Mouse (Mus musculus) neural tube, embryonic 14.5 days (tissue): ENCODE data around the gene Aldh16a1. TPM values are rescaled to one million over a fixed set of nuclear protein-coding genes. Genes with fewer than 3 reads are reported as not detected.
A peak's percentile ranks its signal among the peaks of the same experiment; 100 is the strongest.

Source experiments
- ATAC-seq: fragments of 200-750 bp; cut with Nextera tagmentation; 2 replicates; pipeline ENCODE4 v1.8.0; 2017; ENCODE audit warnings: low read depth, mild to moderate bottlenecking, moderate TSS enrichment, moderate library complexity
- H3K27ac ChIP-seq: fragments of 300-500 bp; sonication (generic); 2 replicates; pipeline ENCODE4 v1.5.1; 2014; ENCODE audit warnings: low read depth, mild to moderate bottlenecking, control low read depth, low read length, moderate library complexity, mixed read lengths
- H3K27me3 ChIP-seq: fragments of 300-500 bp; sonication (generic); 2 replicates; pipeline ENCODE4 v1.6.1; 2014; ENCODE audit warnings: low read length; ENCODE audit not compliant: control insufficient read depth, insufficient read depth
- H3K36me3 ChIP-seq: fragments of 300-500 bp; sonication (generic); 2 replicates; pipeline ENCODE4 v1.6.1; 2014; ENCODE audit warnings: low read length, mixed read lengths; ENCODE audit not compliant: control insufficient read depth, insufficient read depth
- H3K4me1 ChIP-seq: fragments of 300-500 bp; sonication (generic); 2 replicates; pipeline ENCODE4 v1.6.1; 2014; ENCODE audit warnings: low read length; ENCODE audit not compliant: control insufficient read depth, insufficient read depth
- H3K4me2 ChIP-seq: fragments of 300-500 bp; sonication (generic); 2 replicates; pipeline ENCODE4 v1.6.1; 2014; ENCODE audit warnings: mild to moderate bottlenecking, low read depth, low read length, control low read depth
- H3K4me3 ChIP-seq: fragments of 300-500 bp; sonication (generic); 2 replicates; pipeline ENCODE4 v1.5.1; 2014; ENCODE audit warnings: low read depth, low read length, control low read depth, mixed read lengths
- H3K9ac ChIP-seq: fragments of 300-500 bp; sonication (generic); replicated peaks from 2 replicates; pipeline ENCODE4 v1.6.1; 2014; ENCODE audit warnings: low read depth, mild to moderate bottlenecking, control low read depth, low read length, mixed read lengths
- H3K9me3 ChIP-seq: fragments of 300-500 bp; sonication (generic); 2 replicates; pipeline ENCODE4 v1.6.1; 2016; ENCODE audit warnings: low read length; ENCODE audit not compliant: control insufficient read depth
- WGBS: fragments of 180-500 bp; shearing (Covaris S2); extraction: QIAGEN DNeasy Blood & Tissue Kit; methylation state at CpG from one replicate; pipeline ENCODE4 v1.1.7; 2014; 5-methylcytosine and 5-hydroxymethylcytosine counted together
- polyA plus RNA-seq: library from polyadenylated mRNA; unstranded; fragments of >200 nt; fragmentation: Nextera tagmentation; extraction: Ambion mirVana; gene quantifications from 2 replicates; pipeline ENCODE4 v1.2.1, GENCODE M21; 2014

Aldh16a1 gene
- polyA plus RNA-seq, 1 experiment from 2014 or later: 16.9 TPM

DNA sequence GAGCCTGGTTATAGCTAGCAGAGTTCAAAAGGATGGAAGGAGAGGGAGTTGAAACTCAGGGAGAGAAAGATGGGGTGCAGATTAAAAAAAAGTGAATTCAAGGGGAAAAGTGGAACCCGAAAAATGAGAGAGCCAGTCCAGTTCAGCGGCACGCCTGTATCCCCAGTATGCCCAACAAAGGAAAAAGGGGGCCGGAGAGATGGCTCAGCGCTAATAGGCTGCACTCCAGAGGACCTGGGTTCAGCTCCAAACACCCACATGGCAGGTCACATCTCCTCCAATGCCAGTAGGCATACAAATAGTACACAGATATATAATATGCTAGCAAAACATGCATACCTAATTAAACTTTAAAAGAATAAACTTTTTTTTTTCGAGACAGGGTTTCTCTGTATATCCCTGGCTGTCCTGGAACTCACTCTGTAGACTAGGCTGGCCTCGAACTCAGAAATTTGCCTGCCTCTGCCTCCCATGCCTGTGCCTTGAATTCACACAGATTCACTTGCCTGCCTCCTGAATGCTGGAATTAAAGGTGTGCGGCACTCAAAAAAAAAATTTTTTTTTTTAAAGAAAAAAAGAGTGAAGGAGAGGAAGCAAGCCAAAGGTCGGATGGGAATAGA lies 8.7 kb upstream of the Aldh16a1 start:
- H3K9ac ChIP-seq: no peak overlapping the region
- no peaks in the 10 kb centered on the region for H3K9me3 ChIP-seq
- ATAC-seq: no peak
- H3K4me2 ChIP-seq: no peak overlapping the region
- no peak overlapping the region for H3K27ac ChIP-seq
- 0 out of 2 replicates have a peak, but pooled peaks cover 14% of the 10 kb centered on the region for H3K36me3 ChIP-seq
- no peaks in the 10 kb centered on the region for H3K4me1 ChIP-seq
- 68% methylated on average over 9 of the region's 9 CpGs for WGBS
- H3K4me3 ChIP-seq: no peak overlapping the region
- H3K27me3 ChIP-seq: peaks cover 41% of the 10 kb centered on the region

DNA sequence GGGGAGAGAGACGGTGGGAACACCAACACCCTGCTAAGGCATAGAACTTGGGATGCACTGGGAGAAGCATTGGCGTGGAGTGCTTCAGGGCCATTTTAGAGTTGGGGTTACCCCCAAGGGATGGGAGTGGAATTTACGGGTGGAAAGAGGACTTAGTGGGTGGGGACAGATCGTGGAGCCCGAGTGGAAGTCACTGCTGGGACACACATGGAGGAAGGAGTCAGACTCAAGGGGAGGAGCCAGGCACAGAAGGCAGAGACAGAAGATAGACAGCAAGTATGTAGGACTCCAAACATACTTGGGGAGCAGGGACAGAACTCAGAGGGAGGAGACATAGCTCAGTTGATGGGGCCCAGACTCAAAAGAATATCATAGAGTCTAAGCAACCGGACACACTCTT lies 8.2 kb upstream of the Aldh16a1 start:
- Histone ChIP-seq H3K4me2 (peak overlapping the region; percentile 59), H3K4me1 (no peaks in the 10 kb centered on the region), H3K27me3 (peaks cover 37% of the 10 kb centered on the region), H3K36me3 (0 out of 2 replicates have a peak, but pooled peaks cover 18% of the 10 kb centered on the region), H3K9me3 (no peaks in the 10 kb centered on the region), H3K9ac (0 out of 2 replicates have a peak overlapping the region, but pooled peaks have one; percentile 11), H3K4me3 (peak overlapping the region; percentile 27), H3K27ac (no peak overlapping the region)
- WGBS: 25% methylated on average over 6 of the region's 6 CpGs
- ATAC-seq: no peak

DNA sequence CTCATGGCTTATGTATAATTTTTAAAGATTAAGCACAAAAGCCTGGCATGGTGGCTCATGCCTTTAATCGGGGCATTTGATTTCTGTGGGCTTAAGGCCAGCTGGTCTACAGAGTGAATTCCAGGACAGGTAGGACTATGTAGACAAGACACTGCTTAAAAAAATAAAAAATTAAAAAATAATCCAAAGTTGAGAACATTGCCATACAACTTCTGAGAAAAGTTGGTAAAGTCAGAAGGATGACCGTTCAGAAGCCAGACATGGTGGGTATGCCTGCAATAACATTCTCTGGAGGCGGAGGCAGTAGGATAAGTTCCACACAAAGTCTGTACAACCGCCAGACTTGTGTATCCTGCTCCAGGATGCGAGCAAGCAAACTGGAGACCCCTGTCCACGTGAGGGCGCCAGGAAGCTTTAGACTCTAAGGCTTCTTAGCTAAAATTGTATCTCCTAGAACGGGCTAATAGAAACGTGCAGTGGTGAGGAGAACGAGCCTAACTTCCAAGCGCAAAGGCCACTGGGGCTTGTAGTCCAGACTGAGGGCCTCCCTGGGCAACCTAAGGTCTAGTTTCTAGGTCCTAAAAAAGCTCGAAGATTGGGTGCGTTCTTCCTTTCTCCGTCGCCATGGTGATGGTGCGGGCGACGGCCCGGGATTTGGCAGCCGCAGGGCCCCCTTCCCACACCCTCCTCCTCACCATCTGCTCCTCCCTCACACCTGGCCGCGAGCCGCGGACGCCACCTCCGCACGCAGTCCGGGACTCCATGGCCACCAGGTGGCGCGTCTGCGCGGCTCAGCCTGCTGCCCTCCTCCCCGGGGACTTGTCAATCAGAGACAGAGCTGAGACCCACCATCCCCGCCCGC lies 7.5 kb upstream of the Aldh16a1 start:
- no peak overlapping the region for H3K27ac ChIP-seq
- 4% methylated on average over 35 of the region's 35 CpGs for WGBS
- 0 out of 2 replicates have a peak, but pooled peaks cover 18% of the 10 kb centered on the region for H3K36me3 ChIP-seq
- no peaks in the 10 kb centered on the region for H3K4me1 ChIP-seq
- H3K9me3 ChIP-seq: no peaks in the 10 kb centered on the region
- peaks cover 36% of the 10 kb centered on the region for H3K27me3 ChIP-seq
- peak; percentile 87 for ATAC-seq
- H3K4me2 ChIP-seq: peak overlapping the region; percentile 59
- 0 out of 2 replicates have a peak overlapping the region, but pooled peaks have one; percentile 11 for H3K9ac ChIP-seq
- H3K4me3 ChIP-seq: peak overlapping the region; percentile 27

DNA sequence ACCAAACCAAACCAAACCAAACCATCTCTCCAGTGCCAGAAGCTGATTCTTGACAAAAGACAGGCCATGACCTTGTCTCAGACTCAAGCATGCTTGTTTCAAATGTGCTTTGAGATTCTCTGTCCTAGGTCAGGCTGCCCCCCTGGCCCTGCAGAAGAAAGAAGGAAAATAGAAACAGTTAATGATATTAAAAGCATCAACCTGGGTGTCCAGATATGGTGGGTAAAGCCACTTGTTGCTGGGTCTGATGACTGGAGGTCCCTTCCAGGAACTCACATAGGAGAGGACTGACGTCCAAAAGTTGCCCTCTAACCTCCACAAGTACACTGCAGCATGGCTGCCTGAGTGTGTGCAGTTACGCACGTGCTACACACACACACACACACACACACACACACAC lies 6.5 kb upstream of the Aldh16a1 start:
- Histone ChIP-seq H3K9ac (no peak overlapping the region), H3K4me3 (no peak overlapping the region), H3K27me3 (peaks cover 29% of the 10 kb centered on the region), H3K27ac (no peak overlapping the region), H3K4me2 (no peak overlapping the region), H3K36me3 (0 out of 2 replicates have a peak, but pooled peaks cover 18% of the 10 kb centered on the region), H3K4me1 (no peaks in the 10 kb centered on the region), H3K9me3 (no peaks in the 10 kb centered on the region)
- no peak for ATAC-seq
- 91% methylated on average over 3 of the region's 3 CpGs for WGBS

DNA sequence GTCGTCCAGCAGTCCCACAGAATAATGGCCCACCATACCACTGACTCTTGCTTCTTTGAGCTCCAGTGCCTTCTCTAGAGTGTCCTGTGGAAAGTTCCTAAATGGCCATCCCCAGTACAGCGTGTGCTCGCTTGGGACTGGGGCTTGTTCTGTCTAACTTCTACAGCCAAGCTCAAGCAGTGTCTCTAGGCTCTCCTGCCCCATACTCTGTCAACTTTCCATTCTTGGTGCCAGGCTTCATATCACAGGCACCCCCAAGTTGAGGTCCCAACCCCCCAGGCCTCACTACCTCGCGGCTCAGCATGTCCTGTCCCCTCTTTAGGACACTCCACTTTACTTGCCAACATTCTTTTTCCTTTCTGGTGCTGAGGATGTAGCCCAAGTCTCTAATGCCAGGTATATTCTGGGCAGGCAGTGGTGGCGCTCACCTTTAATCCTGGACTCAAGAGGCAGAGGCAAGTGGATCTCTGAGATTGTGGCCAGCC lies 6.0 kb upstream of the Aldh16a1 start:
- Histone ChIP-seq H3K4me1 (peaks cover 5% of the 10 kb centered on the region), H3K36me3 (0 out of 2 replicates have a peak, but pooled peaks cover 18% of the 10 kb centered on the region), H3K4me3 (no peak overlapping the region), H3K27ac (no peak overlapping the region), H3K9ac (no peak overlapping the region), H3K27me3 (peaks cover 24% of the 10 kb centered on the region), H3K9me3 (no peaks in the 10 kb centered on the region), H3K4me2 (no peak overlapping the region)
- ATAC-seq: no peak
- 95% methylated on average over 6 of the region's 6 CpGs for WGBS

DNA sequence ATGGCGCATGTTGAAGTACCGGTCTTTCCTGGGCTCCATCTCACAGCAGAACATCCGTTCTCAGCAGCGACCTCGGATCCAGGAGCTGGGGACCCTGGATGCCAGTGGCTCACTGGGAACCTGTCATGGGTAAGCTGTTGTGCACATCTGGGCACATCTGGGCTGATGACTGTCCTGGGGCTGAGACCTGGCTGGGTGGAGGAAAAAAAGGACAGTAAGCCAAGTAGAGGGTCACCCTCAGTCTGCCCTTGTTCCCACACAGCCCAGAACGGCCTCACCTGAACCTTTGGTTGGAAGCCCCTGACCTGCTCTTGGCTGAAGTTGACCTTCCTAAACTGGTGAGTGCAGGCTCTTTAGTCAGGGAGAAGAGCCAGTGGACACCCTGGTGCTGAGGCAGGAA lies 4.6 kb upstream of the Aldh16a1 start:
- Histone ChIP-seq H3K27me3 (peaks cover 11% of the 10 kb centered on the region), H3K4me1 (peaks cover 10% of the 10 kb centered on the region), H3K27ac (no peak overlapping the region), H3K9ac (no peak overlapping the region), H3K9me3 (no peaks in the 10 kb centered on the region), H3K36me3 (0 out of 2 replicates have a peak, but pooled peaks cover 18% of the 10 kb centered on the region), H3K4me2 (no peak overlapping the region), H3K4me3 (no peak overlapping the region)
- WGBS: 94% methylated on average over 6 of the region's 6 CpGs
- ATAC-seq: no peak

DNA sequence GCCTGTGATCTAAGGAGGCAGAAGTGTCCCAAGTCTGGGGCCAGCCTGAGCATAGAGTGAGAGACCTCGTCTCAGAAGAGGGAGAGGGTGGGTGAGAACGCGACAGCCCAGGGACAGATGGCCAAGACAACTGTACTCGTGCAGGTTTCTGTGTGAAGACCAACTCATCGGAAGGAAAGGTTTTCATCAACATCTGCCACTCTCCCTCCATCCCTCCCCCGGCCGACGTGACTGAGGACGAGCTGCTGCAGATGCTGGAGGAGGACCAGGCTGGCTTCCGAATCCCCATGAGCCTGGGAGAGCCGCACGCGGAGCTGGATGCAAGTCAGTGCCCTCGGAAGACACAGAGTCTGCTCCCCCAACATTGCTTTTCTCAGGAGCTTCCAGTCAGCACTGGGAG lies 3.1 kb upstream of the Aldh16a1 start:
- H3K4me1 ChIP-seq: peaks cover 10% of the 10 kb centered on the region
- no peaks in the 10 kb centered on the region for H3K9me3 ChIP-seq
- H3K9ac ChIP-seq: no peak overlapping the region
- 90% methylated on average over 14 of the region's 14 CpGs for WGBS
- no peak overlapping the region for H3K4me2 ChIP-seq
- H3K4me3 ChIP-seq: no peak overlapping the region
- no peak overlapping the region for H3K27ac ChIP-seq
- no peaks in the 10 kb centered on the region for H3K27me3 ChIP-seq
- 0 out of 2 replicates have a peak, but pooled peaks cover 18% of the 10 kb centered on the region for H3K36me3 ChIP-seq
- ATAC-seq: no peak

DNA sequence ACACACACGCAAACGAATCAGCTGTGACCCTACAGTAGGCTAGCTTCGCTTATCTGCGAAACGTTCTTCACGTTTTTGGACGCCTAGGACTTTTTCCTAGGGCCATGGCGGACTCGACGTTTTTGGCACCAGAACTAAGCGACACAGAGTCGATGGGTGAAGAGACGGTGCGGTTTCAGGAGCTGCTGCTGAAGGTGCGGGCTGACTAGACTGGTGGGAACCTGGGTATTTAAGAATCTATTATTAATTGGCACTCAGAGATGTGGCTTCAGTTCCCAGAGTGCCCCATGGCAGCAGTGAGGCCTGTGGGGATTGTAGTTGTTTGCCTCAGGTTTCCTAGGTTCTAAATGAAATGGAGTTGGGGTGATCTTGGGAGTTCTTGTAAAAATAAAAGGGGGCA lies 1.8 kb upstream of the Aldh16a1 start:
- no peak overlapping the region for H3K4me3 ChIP-seq
- no peaks in the 10 kb centered on the region for H3K9me3 ChIP-seq
- no peak overlapping the region for H3K27ac ChIP-seq
- 96% methylated on average over 15 of the region's 15 CpGs for WGBS
- no peak overlapping the region for H3K4me2 ChIP-seq
- no peaks in the 10 kb centered on the region for H3K27me3 ChIP-seq
- 0 out of 2 replicates have a peak, but pooled peaks cover 18% of the 10 kb centered on the region for H3K36me3 ChIP-seq
- no peak for ATAC-seq
- peaks cover 10% of the 10 kb centered on the region for H3K4me1 ChIP-seq
- H3K9ac ChIP-seq: no peak overlapping the region

DNA sequence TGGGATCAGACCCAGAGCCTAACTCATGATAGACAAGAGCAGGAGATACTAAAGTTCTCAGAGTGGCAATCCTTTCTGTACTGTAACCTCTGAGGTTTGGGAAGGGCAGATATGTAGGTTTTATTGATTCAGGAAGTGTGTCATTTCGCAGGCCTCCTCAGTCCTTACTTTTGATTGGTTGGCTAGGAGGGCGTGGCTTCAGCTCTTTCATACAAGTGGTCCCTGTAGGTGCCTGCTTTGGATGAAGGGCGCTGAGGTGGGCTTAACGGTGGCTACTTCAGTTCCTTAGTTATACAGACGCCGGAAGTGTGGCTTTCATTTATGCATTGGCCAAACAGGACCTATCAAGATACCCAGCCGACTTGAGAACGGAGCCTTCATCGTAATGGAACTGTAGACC lies 1.2 kb upstream of the Aldh16a1 start:
- no peak overlapping the region; the same call in 1 of the 2 replicates for H3K4me2 ChIP-seq
- WGBS: 87% methylated on average over 9 of the region's 9 CpGs
- no peaks in the 10 kb centered on the region for H3K9me3 ChIP-seq
- H3K27me3 ChIP-seq: no peaks in the 10 kb centered on the region
- no peak for ATAC-seq
- no peak overlapping the region for H3K4me3 ChIP-seq
- H3K36me3 ChIP-seq: 0 out of 2 replicates have a peak, but pooled peaks cover 18% of the 10 kb centered on the region
- H3K9ac ChIP-seq: no peak overlapping the region
- H3K27ac ChIP-seq: no peak overlapping the region
- H3K4me1 ChIP-seq: peaks cover 10% of the 10 kb centered on the region
